Mouse (Mus musculus) erythroblast, adult 5-6 weeks (primary cell): Measurements from ENCODE around the gene Ubac2. TPM values are rescaled to one million over a fixed set of nuclear protein-coding genes. Genes with fewer than 3 reads are reported as not detected.

Source experiments
- ATAC-seq: replicated peaks from 2 replicates; pipeline ENCODE4 v1.8.0; 2016; ENCODE audit warnings: moderate number of reproducible peaks, mild to moderate bottlenecking, moderate TSS enrichment, inconsistent platforms; ENCODE audit not compliant: poor library complexity, low FRiP score, severe bottlenecking
- total RNA-seq, 2 experiments: library from RNA; stranded (forward) in 1 of 2; stranded (reverse) in 1 of 2; fragments of 150-400 nt in 1 of 2; fragments of 200-764, 138-1000 nt in 1 of 2; gene quantifications; 2 replicates each; pipeline versions ENCODE4 v1.2.3 to v1.2.4; 2015 to 2017; ENCODE audit warnings: low replicate concordance in 2 of 2

The Ubac2 gene
- total RNA-seq, 2 experiments from 2014 or later: 5.8 to 7.7 TPM

GRCm38 (mm10) chr14:121992395-121993280 is 114.2 kb downstream of the Ubac2 start:
- ATAC-seq: no peak

- ATAC-seq: no peak
These were observed 115.2 kb downstream of the Ubac2 start for GRCm38 (mm10) chr14:121993616-121994015.

GRCm38 (mm10) chr14:121994171-121994700 is 115.8 kb downstream of the Ubac2 start:
- no peak for ATAC-seq

GRCm38 (mm10) chr14:121994846-121995556 is 116.6 kb downstream of the Ubac2 start:
- no peak for ATAC-seq

- ATAC-seq: no peak
These were observed 117.1 kb downstream of the Ubac2 start for GRCm38 (mm10) chr14:121995557-121995870.

GRCm38 (mm10) chr14:121996786-121997185 is 118.4 kb downstream of the Ubac2 start:
- no peak for ATAC-seq

- no peak for ATAC-seq
These were observed 121.0 kb downstream of the Ubac2 start for GRCm38 (mm10) chr14:121999455-121999854.

- no peak for ATAC-seq
These were observed 122.1 kb downstream of the Ubac2 start for GRCm38 (mm10) chr14:122000346-122001105.

GRCm38 (mm10) chr14:122002224-122002623 is 123.8 kb downstream of the Ubac2 start:
- no peak for ATAC-seq

- no peak for ATAC-seq
These were observed 125.4 kb downstream of the Ubac2 start for GRCm38 (mm10) chr14:122003812-122004211.

- ATAC-seq: no peak
These were observed 129.8 kb downstream of the Ubac2 start for GRCm38 (mm10) chr14:122008261-122008660.

- no peak for ATAC-seq
These were observed 131.1 kb downstream of the Ubac2 start for GRCm38 (mm10) chr14:122009502-122009901.

GRCm38 (mm10) chr14:122010301-122010700 is 131.9 kb downstream of the Ubac2 start:
- no peak for ATAC-seq

- ATAC-seq: no peak
These were observed 133.3 kb downstream of the Ubac2 start for GRCm38 (mm10) chr14:122011768-122012167.

GRCm38 (mm10) chr14:122012193-122012592 is 133.8 kb downstream of the Ubac2 start:
- no peak for ATAC-seq

- ATAC-seq: no peak
These were observed 134.4 kb downstream of the Ubac2 start for GRCm38 (mm10) chr14:122012814-122013213.

GRCm38 (mm10) chr14:122013417-122013951 is 135.1 kb downstream of the Ubac2 start:
- no peak for ATAC-seq

- ATAC-seq: no peak
These were observed 139.5 kb downstream of the Ubac2 start for GRCm38 (mm10) chr14:122017958-122018357.

GRCm38 (mm10) chr14:122019389-122019788 is 141.0 kb downstream of the Ubac2 start:
- no peak for ATAC-seq

GRCm38 (mm10) chr14:122020567-122020966 is 142.1 kb downstream of the Ubac2 start:
- ATAC-seq: no peak
